Mouse (Mus musculus) fat pad, adult 2 months (tissue): Measurements from ENCODE around the gene Neurod2.

Source experiments
- DNase-seq: peaks from one replicate; pipeline ENCODE4 v3.0.0-alpha.2; 2011; ENCODE audit warnings: low read depth, low spot score; ENCODE audit errors: extremely low read depth

Gene Neurod2

DNA sequence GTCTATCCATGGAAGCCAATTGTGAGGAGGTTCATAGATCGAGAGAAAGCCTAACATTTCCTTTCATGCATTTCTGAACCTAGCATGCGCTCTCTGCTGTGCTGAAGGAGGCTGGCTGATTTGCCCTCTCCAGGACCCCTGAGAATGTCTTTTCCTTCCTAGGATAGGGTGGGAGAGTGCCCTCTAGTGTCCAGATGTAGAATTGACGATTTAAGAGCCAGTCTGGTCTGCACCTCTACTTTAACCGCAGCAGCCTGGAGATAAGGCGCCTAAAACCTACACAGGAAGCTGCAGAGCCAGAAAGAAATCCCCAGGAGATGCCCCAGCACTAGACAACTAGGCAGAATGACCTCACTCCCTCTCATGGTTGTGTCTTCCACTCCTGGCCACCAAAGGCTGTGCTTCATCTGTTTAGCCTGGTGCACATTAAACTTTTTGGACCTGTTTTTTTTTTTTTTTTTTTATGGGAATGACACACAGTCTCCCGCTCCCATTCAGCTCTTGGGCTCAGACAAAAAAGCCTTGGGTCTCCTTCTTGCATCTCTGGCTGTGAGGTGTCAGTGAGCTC is 26.4 kb upstream of the Neurod2 start:
- DNase-seq: no peak

DNA sequence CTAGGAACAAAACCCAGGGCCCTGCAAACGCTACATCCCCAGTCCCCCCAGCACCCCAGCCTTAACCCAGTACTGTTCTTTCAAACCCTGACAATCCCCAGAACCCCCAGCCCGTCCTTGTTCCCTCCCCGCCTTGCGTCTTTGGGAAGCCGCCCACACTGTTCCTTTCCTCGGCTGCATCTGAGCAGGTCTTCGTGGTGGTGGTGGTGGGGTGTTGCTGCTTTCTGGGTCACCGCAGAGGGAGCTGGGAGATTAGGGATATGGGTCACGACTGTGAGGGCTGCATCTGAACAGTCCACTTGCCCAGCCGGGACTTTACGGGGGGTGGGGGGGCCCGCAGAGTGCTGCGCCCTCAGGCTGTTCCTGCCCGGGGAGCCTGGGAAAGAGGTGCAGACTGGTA is 25.0 kb upstream of the Neurod2 start:
- DNase-seq: no peak

DNA sequence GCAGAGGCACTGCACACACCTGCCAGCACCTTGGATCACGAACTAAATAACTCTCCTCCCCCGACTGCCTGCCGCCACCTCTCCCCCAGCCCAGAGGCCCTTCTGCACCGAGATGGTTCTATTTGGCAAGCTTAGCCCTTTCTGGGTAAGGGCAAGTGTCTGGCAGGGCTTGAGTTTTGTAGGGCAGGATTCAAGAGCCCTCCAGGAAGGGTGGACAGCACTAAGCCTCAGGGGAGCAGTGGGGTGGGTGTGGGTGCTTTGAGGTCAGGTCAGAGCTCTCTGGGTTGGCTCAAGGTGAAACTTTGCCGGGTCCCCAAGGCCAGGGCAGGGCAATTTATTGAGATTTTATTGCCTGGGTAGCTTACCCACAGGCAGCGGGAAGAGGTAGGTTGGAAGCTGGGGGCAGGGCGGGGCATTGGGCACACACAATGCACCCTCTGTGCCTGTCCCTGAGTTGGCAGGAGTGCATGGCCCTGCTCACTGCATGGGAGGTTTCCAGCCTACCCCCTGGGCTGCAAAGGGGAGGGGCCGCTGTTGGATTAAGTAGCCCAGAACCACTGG is 24.3 kb upstream of the Neurod2 start:
- DNase-seq: no peak

DNA sequence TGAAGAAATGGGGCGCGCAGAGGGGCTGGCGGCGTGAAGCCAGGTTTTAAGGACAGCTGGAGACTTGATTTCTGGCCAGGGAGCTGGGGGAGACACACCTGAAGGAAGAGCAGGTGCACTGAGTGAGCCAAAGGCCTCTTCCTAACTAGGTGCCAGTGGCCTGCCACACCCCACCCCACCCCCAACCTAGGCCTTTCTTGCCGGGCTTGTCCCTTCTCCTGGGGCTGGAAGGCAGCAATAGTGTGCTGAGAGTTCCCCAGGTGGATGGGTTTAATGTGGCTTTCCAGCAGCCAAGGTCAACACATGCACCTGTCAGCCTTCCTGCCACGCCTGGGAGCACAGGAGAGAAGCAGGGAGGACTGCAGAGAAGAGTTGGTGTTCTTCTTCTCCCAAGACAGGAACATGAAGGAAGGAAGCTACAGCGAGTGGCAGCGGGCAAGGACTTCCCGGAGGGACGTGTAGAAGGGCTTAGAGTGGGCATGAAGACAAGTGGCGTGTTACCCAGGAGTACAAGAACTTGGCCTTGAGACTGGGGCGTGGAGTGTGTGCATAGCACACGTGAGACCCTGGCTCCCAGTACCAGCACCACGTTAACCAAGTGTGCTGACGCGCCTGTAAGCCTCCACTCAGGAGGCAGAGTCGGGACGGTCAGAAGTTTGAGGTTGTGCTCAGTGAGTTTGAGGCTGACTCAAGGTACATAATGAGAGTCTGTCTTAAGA is 23.0 kb upstream of the Neurod2 start:
- no peak for DNase-seq

DNA sequence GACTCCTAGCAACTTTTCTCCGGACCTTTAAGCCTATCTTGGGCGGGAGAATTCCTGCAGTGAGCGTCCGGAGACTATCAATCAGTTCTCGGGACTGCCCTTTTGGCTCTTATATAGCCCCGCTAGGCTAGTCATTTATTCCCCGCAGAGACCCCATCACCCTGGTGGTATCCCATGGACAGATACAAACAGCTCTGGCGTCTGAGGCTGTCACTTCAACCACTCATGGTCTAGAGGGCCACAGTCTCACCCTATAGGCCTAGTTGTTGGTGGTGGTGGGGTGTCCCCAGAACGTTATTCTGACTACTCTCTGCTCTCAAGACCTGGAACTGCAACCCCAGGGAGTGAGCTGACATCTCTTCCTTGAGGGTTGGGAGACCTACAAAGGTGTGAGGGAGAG is 19.9 kb upstream of the Neurod2 start:
- DNase-seq: no peak

DNA sequence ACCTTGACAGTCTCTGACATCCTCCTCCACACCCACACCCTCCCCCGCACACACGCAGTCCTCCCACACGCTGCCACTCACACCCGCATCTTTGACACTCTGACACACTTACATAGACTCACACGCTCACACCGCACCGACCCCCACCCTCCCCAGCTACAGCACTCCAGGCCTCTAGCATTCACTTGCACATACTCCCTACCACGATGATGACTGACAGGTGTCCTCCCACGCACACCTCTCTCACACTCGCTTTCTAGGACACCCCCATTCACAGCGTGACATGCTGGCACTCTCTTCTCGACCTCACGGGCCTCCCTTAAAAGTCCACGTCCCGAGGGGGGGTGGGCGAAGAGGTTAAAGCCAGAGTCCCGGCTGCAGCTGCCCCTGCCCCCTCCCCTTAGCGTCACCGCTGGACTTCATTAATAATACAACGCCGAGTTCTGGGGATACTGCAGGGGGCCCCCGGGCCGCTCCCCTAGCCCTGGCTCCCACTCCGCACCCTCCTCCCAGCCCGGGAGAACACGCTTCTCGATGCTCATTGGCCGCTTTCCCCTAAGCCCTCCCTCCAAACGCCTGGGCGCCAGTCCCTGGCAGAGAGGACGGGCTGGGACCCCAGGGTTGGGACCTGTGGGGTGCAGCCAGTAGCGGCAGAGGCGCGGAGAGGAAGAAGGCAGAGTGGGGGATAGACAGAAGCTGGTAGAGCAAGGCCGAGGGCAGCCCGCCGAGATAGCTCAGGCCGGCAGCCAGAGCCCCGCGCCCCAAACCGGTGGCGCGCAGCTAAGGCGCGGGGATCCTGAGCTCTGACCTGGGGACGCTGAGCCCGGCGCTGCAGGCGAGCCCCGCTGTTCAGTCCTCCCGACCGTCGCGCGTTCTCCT is 18.9 kb upstream of the Neurod2 start, which contains the start of gene Ppp1r1b:
Ppp1r1b (plus strand) TSS at position 322 of the 879 bp plus-strand sequence.
- no peak for DNase-seq

DNA sequence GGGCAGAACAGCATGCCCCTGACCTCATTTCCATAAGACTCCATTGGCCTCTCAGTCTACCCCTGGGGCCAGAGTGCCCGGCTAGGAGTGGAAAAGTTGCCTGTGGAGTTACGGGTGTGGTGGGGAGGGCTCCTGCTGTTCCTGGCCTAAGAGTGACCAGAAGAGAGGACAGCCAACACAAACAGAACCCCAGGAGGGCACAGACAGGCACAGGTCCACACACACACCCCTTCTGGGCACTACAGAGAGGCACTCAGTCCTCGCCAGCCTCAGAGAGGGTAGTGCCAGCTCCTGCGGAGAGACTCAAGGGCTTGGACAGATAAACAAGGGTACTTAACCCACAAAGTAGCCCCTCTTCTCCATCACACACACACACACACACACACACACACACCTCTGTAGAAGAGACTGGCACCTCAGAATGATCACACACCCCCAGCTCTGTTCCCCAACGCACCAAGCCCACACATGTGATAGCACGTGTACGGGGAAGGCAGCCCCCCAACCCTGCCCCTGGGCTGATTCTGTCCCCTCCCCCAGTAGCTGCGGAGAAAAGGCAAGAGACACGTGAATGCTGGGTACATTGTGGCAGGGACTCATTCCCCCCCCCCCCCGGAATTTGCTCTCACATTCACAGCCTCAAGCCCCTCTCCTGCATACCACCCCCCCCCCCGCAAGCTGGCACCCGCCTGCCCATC is 18.1 kb upstream of the Neurod2 start:
- DNase-seq: no peak

DNA sequence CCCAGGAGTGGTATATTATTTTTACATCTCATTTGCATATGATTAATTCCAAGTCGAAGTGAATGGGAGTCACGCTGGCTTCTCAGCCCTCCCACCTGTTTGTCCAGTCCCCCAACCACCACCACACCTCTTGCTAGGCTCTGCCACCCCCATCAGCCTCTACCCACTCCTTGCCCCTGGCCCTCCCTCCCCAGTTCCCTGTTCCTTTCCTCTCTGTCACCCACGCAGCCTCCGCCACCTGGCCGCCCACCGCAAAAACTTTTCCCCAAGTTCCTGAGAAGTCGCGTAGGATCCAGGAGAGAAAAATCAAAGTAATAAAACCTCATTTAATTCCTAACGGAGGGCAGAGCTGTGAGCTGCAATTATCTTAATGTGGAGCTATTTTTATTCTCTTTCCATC is 16.7 kb upstream of the Neurod2 start:
- no peak for DNase-seq

DNA sequence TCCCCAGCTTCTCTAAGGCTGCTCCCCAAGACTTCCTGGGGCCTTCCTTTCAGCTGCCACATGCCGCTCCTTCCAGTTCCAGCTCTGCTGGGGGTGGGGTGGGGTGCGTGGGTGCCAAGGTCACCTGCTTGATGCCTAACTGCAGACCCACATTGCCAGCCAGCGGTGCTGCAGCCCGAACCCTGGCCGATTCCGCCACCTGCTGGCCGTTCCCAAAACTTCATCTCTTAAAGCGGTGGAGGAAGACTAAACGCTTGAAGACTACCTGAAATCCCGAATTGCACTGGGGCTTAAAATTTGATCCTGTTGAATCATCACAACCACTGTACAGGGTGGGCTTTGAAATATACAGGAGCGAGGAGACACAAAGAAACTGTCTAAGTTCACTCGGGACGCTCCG is 15.8 kb upstream of the Neurod2 start:
- no peak for DNase-seq

DNA sequence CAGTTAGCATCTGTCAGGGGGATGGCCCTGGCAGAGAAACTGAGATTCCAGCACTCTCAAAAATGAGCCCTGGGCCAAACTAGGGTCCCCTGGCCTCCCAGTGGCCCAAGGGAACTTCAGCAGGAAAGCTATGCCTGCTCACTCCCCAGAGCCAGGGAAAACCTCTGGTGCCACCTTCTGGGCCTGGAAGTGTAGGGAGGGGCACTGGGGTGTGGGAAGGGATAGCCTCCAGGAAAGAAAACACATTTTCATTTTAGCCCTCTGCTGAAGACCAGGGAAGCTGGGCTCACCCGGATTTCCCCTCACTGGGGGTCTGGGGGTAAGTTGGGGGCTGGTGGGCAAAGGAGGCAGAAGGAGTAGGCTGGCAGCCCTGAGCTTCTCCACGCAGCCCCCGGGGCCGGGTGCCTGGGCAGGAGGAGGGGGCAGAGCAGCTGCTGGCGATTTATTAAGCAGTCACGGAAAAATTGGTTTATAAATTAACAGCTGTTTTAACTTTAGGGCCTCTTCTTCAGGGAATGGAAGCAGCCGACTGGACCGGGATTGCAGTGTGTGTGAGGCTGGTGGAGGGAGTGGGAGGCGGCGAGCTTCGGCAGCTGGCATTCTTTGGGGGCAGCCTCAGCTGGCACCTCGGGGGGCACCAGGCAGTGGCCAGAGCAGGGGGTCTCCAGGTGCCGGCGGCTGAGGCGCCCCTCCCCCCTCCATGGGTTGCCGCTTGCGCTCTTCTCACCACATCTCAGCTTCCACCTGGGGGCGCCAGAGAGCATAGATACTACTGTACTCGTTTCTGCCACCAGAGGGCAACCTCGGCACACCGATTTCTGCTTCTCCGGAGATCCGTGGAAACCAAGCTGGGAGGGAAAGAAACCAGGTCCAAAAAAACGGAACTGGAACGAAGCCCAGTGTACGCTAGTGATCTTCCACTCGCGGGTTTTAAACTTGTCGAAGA is 12.8 kb upstream of the Neurod2 start:
- no peak for DNase-seq

DNA sequence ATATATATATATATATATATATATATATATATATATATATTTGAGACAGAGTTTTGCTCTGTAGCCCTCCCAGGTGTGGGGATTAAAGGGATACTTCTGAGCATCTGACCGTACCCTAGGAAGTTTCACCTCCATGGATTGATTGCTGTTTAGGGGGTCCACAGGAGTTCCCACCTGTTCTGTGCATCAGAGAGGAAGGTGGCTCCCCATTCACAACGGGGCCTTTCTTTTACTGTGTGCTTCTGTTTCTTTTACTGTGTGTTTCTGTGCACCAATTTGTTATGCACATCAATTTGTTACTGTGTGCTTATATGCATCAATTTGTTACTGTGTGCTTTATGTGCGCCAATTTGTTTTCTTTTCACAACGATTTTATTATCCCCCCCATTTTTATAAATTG is 11.7 kb upstream of the Neurod2 start:
- DNase-seq: no peak

DNA sequence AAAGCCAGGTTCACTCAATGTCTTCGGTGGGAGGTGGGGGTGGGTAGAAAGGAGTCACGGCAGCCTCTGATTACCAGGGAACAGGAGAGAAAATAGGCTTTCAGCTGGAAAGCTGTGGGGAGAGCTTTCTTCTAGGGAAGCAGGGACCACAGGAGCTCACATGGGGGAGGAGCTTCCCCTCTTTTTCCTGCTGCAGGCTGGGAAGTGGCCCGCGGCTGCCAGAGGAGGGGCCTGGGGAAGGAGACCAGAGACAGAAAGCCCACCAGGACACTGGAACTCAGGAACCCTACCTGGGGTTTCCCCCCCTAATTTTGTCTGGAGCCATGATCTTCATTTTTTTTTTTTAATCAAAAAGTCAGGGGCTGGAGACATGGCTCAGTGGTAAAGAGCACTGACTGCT is 11.1 kb upstream of the Neurod2 start:
- no peak for DNase-seq

DNA sequence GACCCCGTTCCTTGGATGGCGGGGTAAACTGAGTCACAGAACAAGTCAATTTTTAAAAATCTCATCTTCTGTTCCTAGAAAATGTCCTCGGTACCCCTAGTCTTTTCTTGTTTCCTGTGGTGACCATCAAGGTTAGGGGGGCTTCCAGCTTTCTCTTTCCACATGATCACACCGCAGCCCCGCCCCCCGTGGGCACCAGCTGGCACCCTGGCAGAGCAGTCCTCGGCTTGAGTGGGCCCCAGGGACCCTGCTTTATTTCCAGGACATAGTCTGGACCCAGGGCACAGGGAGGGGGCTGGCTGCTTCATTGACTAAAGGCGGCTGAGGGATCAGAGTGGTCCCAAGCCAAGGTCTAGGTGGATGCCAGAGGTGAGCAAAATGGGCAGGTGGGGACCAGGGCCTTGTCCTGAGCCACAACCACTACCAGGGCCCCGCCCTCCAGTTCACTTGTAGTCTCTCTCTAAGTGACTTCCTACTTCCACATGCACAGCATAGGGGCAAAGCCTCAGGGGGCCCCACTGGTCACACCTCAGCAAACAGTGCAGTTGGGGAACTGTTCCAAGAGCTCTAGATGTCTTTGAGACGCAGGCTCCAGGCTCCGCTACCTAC is 10.3 kb upstream of the Neurod2 start:
- no peak for DNase-seq

DNA sequence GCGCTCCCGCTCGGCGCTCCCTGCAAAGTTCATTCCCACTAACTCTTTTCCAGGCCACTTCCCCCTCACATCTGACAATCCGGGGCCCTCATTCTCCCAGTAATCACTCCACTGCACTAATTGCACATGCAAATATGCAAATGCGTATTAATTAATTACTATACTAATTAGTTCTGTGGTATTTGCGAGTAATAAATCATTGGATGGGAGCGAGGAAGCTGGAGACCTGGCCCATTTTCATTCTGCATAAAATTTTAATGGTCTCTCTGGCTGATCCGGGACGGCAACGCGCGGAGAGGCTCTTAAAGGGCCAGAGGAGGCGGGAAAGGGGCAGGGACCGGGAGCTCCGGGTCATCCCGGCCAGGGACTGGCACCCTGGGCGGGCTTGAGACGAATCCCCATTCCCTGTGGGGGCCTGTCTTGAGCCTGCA is 9.6 kb upstream of the Neurod2 start:
- no peak for DNase-seq

DNA sequence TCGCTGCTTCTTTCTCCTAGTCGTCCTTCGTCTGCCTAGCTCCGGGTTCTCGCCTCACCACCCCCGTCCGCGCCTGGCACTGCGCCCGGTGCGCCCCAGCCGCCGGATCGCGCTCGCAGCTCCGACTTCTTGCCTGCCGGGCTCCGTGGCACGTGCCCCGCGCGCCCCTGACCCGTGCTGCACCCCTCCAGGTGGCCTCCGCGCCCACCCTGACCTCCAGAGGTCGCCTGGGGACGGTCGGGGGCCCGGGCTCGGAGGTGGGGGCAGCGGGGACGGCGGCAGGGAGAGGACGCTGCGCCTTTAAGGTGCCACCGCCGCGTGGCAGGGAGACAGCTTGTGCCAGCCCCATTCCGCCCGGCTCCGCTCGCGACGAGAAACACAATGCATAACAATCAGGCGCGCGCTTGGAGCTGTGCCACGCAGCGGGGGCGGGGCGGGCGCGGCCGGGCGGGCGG is 9.1 kb upstream of the Neurod2 start:
- DNase-seq: no peak

DNA sequence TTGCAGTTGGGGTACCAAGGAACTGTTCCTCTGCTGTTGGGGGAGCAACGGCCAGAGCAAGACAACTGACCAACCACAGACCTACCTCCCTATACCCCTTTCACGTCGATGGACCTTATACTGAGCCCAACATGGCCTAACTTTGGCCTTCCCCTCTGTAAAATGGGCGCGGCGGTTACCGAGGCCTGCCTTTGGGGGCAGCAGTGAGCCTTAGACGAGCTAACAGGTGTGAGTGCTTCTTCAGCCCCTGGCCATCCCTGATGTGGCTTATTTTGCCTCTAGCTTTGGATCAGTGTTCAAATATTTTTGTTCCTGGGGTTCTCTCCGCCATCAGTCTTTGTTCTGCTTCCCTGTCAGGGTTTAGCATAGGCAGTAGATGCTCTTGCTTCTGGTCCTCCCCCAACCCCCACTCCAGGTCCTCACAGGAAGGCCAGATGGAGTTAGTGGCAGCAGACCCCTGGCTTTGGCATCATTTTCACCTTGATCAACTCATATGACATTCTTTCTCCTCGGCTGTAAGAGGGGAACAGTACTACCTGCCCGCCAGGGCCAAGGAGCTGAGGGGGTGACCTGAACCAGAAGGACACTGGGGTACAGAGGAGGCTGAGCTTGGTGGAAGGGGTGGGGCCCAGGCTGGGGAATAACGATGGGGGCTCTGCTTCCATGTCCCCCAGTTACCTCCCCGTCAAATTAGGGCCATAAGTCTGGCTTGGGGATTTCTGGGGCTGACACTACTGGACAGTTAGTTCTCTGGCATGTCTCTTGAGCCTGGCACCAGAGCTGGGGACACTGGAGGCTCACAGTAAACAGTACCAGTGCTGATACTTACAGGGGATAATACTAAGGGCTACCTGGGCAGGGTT is 7.0 kb upstream of the Neurod2 start:
- DNase-seq: no peak

DNA sequence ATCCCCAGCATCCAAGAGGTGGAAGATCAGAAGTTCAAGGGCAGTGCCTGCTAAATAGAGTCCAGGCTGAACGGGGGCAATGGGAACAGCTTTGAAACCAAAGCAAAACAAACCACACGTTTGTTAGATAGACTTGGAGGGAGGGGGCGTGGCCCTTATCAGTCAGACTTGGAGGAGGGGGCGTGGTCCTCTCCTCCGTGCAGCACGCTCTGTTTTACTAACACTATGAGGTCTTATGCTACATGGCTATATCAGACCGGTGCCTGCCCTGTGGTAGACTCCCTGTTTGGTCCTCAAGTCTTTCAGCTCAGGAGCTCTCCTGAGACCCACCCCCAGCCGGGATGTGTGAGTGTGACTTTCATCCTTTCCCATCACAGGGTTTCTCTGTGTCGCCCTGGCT is 5.8 kb upstream of the Neurod2 start:
- DNase-seq: no peak

DNA sequence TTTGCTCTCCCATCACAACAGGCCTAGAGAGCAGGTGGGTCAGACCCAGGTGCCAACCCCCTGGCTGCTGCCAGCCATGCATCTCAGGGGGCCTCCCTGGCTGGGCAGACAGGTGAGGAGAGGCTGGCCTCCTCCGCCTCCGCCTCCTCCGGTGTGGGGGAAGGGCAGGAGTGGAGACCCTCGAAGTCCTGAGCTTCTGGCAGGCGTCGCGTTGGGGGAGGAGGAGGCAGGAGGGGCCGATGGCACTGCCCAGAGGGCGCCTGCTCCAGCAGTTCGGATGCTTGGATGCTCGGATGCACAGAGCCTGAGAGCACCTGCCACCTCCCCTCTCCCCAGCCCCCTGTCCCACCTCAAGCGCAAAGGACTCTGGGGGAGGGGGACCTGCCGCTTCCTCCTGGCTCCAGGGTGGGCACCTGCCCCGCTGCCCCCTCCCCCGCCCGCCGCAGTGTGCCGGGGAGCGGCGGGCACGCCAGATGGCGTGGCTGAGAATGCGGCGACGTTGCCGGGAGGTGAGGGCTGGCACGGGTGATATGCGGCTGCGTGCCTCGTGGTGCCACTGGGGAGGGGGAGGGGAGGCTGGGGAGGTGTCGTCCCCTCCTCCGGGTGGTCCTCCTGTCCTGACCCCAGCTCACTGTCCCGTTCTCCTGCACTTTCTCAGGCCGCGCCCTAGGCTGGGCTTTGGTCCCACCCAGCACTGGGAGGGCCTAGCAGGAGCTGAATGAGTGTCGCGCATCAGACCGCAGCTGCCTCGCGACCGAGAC is 4.7 kb upstream of the Neurod2 start:
- DNase-seq: no peak
